Mouse (Mus musculus): Measurements from ENCODE around the gene Lactb. TPM values are rescaled to one million over a fixed set of nuclear protein-coding genes. Genes with fewer than 3 reads are reported as not detected.

The Lactb gene
- total and polyA plus RNA-seq, 3 experiments: 27.0 to 108 (median 36.9) TPM

GRCm38 (mm10) chr9:66907126-66907525 lies 68.2 kb downstream of the Lactb start:
- Histone ChIP-seq H3K36me3 (ENCODE audit: control insufficient read depth in 1 of 2, insufficient read depth in 2 of 2, low read length in 2 of 2) (no peaks in the 10 kb centered on the region), H3K4me1 (ENCODE audit: control insufficient read depth in 1 of 2, insufficient read depth in 2 of 2, low read length in 2 of 2) (no peaks in the 10 kb centered on the region), H3K27me3 (ENCODE audit: control insufficient read depth in 1 of 2, insufficient read depth in 2 of 2, low read length in 2 of 2) (no peaks in the 10 kb centered on the region), H3K27ac (ENCODE audit: control insufficient read depth, low read depth, low read length) (no peak overlapping the region), H3K79me2 (ENCODE audit: control insufficient read depth, insufficient read depth, low read length, poor library complexity) (peaks cover 13% of the 10 kb centered on the region), H3K9me3 (replicated peaks; ENCODE audit: insufficient read depth, low read length) (no peaks in the 10 kb centered on the region), H3K4me3 (ENCODE audit: control insufficient read depth in 1 of 2, insufficient read depth in 1 of 2, low read depth in 2 of 2, low read length in 2 of 2) (no peak overlapping the region), H3K9ac (ENCODE audit: control insufficient read depth, low read depth, low read length, poor library complexity, severe bottlenecking) (no peak overlapping the region)
- no peak for DNase-seq (ENCODE audit: low read depth, low spot score)
- no peak for TF ChIP-seq ZKSCAN1 (IDR thresholded peaks at IDR 0.05; ENCODE audit: low read depth, low read length)
- no peak for TF ChIP-seq NELFE (IDR thresholded peaks at IDR 0.05; ENCODE audit: low read depth, low read length)
- no peak for TF ChIP-seq MAFK (IDR thresholded peaks at IDR 0.05; ENCODE audit: borderline replicate concordance, low read depth, low read length)
- TF ChIP-seq MYC (IDR thresholded peaks at IDR 0.05; ENCODE audit: low read depth, low read length): no peak
- TF ChIP-seq E2F4 (IDR thresholded peaks at IDR 0.05; ENCODE audit: borderline replicate concordance, low read depth, low read length): no peak
- TF ChIP-seq GATA1 (IDR thresholded peaks at IDR 0.05; ENCODE audit: low read depth, low read length): no peak
- TF ChIP-seq POLR2A (IDR thresholded peaks at IDR 0.05; ENCODE audit: control insufficient read depth in 1 of 2, insufficient read depth in 1 of 2, low read depth in 1 of 2, low read length in 2 of 2, poor library complexity in 1 of 2): no peak

GRCm38 (mm10) chr9:66905990-66906389 lies 69.3 kb downstream of the Lactb start:
- DNase-seq (ENCODE audit: low read depth, low spot score): no peak
- Histone ChIP-seq H3K4me1 (ENCODE audit: control insufficient read depth in 1 of 2, insufficient read depth in 2 of 2, low read length in 2 of 2) (no peaks in the 10 kb centered on the region), H3K4me3 (ENCODE audit: control insufficient read depth in 1 of 2, insufficient read depth in 1 of 2, low read depth in 2 of 2, low read length in 2 of 2) (no peak overlapping the region), H3K36me3 (ENCODE audit: control insufficient read depth in 1 of 2, insufficient read depth in 2 of 2, low read length in 2 of 2) (no peaks in the 10 kb centered on the region), H3K9ac (ENCODE audit: control insufficient read depth, low read depth, low read length, poor library complexity, severe bottlenecking) (no peak overlapping the region), H3K27ac (ENCODE audit: control insufficient read depth, low read depth, low read length) (no peak overlapping the region), H3K9me3 (replicated peaks; ENCODE audit: insufficient read depth, low read length) (no peaks in the 10 kb centered on the region), H3K79me2 (ENCODE audit: control insufficient read depth, insufficient read depth, low read length, poor library complexity) (peaks cover 10% of the 10 kb centered on the region; the same call in 1 of the 2 replicates), H3K27me3 (ENCODE audit: control insufficient read depth in 1 of 2, insufficient read depth in 2 of 2, low read length in 2 of 2) (no peaks in the 10 kb centered on the region)
- no peak for TF ChIP-seq TBP (IDR thresholded peaks at IDR 0.05; ENCODE audit: low read depth, low read length)
- TF ChIP-seq JUND (IDR thresholded peaks at IDR 0.05; ENCODE audit: low read depth, low read length): no peak

Other genes starting within 250 kb of the Lactb start
- 0.04 and 0.13 TPM in 2 replicates for gene Aph1b, start 180.0 kb downstream of the Lactb start, total RNA-seq (2012; rRNA removed)
- gene Aph1b, start 180.0 kb downstream of the Lactb start, polyA plus RNA-seq (2012; ENCODE audit: insufficient read depth in 1 of 2, insufficient read length in 2 of 2, low read depth in 1 of 2, low replicate concordance in 2 of 2, missing spikeins in 1 of 2): under 1 TPM in 1 of 2 experiments, not detected in 1; 0.93 TPM
- gene Gm10647, start 178.4 kb downstream of the Lactb start, total RNA-seq (2012; rRNA removed): not detected in 2 replicates
- not detected for gene Gm10647, start 178.4 kb downstream of the Lactb start, polyA plus RNA-seq (2012; ENCODE audit: insufficient read depth in 1 of 2, insufficient read length in 2 of 2, low read depth in 1 of 2, low replicate concordance in 2 of 2, missing spikeins in 1 of 2)
- gene Aph1c, start 140.8 kb downstream of the Lactb start, total RNA-seq (2012; rRNA removed): 0.23 and 0.29 TPM in 2 replicates
- under 1 TPM in 1 of 2 experiments, not detected in 1; 0.39 TPM for gene Aph1c, start 140.8 kb downstream of the Lactb start, polyA plus RNA-seq (2012; ENCODE audit: insufficient read depth in 1 of 2, insufficient read length in 2 of 2, low read depth in 1 of 2, low replicate concordance in 2 of 2, missing spikeins in 1 of 2)
- gene Rab8b, start 55.8 kb downstream of the Lactb start, total RNA-seq (2012; rRNA removed): 15.0 and 16.4 TPM in 2 replicates
- gene Rab8b, start 55.8 kb downstream of the Lactb start, polyA plus RNA-seq (2012; ENCODE audit: insufficient read depth in 1 of 2, insufficient read length in 2 of 2, low read depth in 1 of 2, low replicate concordance in 2 of 2, missing spikeins in 1 of 2): 10 to 100 TPM in 1 of 2 experiments, not detected in 1; 16.1 TPM
- gene Rps27l, start 29.4 kb downstream of the Lactb start, total RNA-seq (2012; rRNA removed): 502 and 524 TPM in 2 replicates
- gene Rps27l, start 29.4 kb downstream of the Lactb start, polyA plus RNA-seq (2012; ENCODE audit: insufficient read depth in 1 of 2, insufficient read length in 2 of 2, low read depth in 1 of 2, low replicate concordance in 2 of 2, missing spikeins in 1 of 2): 100 to 1,000 TPM in 1 of 2 experiments, not detected in 1; 469 TPM
- 38.2 and 56.5 TPM in 2 replicates for gene Tpm1, start 73.9 kb upstream of the Lactb start, total RNA-seq (2012; rRNA removed)
- 100 to 1,000 TPM in 1 of 2 experiments, not detected in 1; 113 TPM for gene Tpm1, start 73.9 kb upstream of the Lactb start, polyA plus RNA-seq (2012; ENCODE audit: insufficient read depth in 1 of 2, insufficient read length in 2 of 2, low read depth in 1 of 2, low replicate concordance in 2 of 2, missing spikeins in 1 of 2)